Mouse (Mus musculus) kidney, embryonic 16.5 days (tissue): ENCODE results near the gene Cd72. TPM values are rescaled to one million over a fixed set of nuclear protein-coding genes. Genes with fewer than 3 reads are reported as not detected.
A peak's percentile ranks its signal among the peaks of the same experiment; 100 is the strongest.

Experiments
- ATAC-seq: fragments of 200-750 bp; cut with Nextera tagmentation; 2 replicates; pipeline ENCODE4 v1.8.0; 2017; ENCODE audit warnings: moderate TSS enrichment; ENCODE audit not compliant: low FRiP score, low TSS enrichment
- H3K27ac ChIP-seq: fragments of 300-500 bp; sonication (generic); 2 replicates; pipeline ENCODE4 v1.5.1; 2014; ENCODE audit warnings: low read length
- H3K27me3 ChIP-seq: fragments of 300-500 bp; sonication (generic); 2 replicates; pipeline ENCODE4 v1.6.1; 2014; ENCODE audit warnings: low read length, control low read depth, mixed read lengths; ENCODE audit not compliant: insufficient read depth
- H3K36me3 ChIP-seq: fragments of 300-500 bp; sonication (generic); 2 replicates; pipeline ENCODE4 v1.6.1; 2014; ENCODE audit warnings: low read length, control low read depth, mixed read lengths; ENCODE audit not compliant: insufficient read depth
- H3K4me1 ChIP-seq: fragments of 300-500 bp; sonication (generic); 2 replicates; pipeline ENCODE4 v1.6.1; 2014; ENCODE audit warnings: low read length, control low read depth, mixed read lengths; ENCODE audit not compliant: insufficient read depth
- H3K4me2 ChIP-seq: fragments of 300-500 bp; sonication (generic); replicated peaks from 2 replicates; pipeline ENCODE4 v1.6.1; 2014; ENCODE audit warnings: low read depth, low read length
- H3K4me3 ChIP-seq: fragments of 300-500 bp; sonication (generic); 2 replicates; pipeline ENCODE4 v1.5.1; 2014; ENCODE audit warnings: mild to moderate bottlenecking, low read length
- H3K9ac ChIP-seq: fragments of 300-500 bp; sonication (generic); replicated peaks from 2 replicates; pipeline ENCODE4 v1.6.1; 2014; ENCODE audit warnings: low read length
- H3K9me3 ChIP-seq: fragments of 300-500 bp; sonication (generic); 2 replicates; pipeline ENCODE4 v1.6.1; 2016; ENCODE audit warnings: low read length, control low read depth
- WGBS: fragments of 180-500 bp; shearing (Covaris S2); extraction: QIAGEN DNeasy Blood & Tissue Kit; methylation state at CpG from one replicate; pipeline ENCODE4 v1.1.7; 2014; 5-methylcytosine and 5-hydroxymethylcytosine counted together
- polyA plus RNA-seq: library from polyadenylated mRNA; unstranded; fragments of >200 nt; fragmentation: Nextera tagmentation; extraction: Ambion mirVana; gene quantifications from 2 replicates; pipeline ENCODE4 v1.2.1, GENCODE M21; 2015

The Cd72 gene
- polyA plus RNA-seq, 1 experiment from 2014 or later = 4.1 TPM

DNA sequence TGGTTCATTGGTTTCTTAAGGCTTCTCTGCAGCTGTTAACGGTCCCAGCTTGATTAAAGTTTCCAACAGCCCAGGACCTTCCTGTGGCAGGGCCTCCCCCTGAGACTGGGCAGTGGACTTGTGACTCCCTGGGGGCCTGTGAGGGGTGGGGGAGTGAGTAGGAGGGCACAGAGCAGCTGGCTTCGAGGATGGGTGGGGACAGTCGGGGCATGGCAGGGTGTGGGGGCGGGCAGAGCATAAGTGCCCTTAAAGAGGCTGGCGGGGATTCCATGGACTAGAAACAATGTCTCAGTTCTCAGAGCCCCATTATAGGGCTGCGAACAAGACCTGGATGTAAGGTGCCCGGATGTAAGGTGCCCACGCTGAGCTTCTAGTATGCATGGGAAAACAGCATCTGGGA lies 2.7 kb upstream of the Cd72 start:
- Histone ChIP-seq H3K36me3 (no peaks in the 10 kb centered on the region), H3K9ac (no peak overlapping the region), H3K4me2 (no peak overlapping the region), H3K4me1 (peaks cover 22% of the 10 kb centered on the region), H3K4me3 (no peak overlapping the region), H3K27ac (no peak overlapping the region), H3K27me3 (no peaks in the 10 kb centered on the region), H3K9me3 (no peaks in the 10 kb centered on the region)
- peak; percentile 50; the same call in 1 of the 2 replicates for ATAC-seq
- 19% methylated on average over 8 of the region's 8 CpGs for WGBS

DNA sequence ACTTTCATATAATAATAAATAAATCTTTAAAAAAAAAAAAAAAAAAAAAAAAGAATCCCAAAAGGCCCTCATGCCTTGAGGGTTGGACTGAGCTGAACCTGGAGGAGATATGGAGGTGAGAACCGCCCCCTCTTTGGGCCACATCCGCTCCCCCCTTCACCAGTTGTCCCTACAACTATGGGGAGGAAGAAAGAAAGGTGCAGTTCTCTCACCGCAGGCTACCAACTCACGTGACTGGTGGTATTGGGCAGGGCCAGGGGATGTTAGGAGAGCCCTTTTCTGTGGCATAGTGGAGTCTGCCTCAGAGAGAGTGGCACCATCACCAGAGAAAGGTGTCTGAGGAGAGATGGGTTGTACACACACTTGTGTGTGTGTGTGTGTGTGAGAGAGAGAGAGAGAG lies 2.0 kb upstream of the Cd72 start:
- H3K27me3 ChIP-seq = no peaks in the 10 kb centered on the region
- no peaks in the 10 kb centered on the region for H3K9me3 ChIP-seq
- no peak overlapping the region for H3K27ac ChIP-seq
- H3K4me3 ChIP-seq = no peak overlapping the region
- peaks cover 22% of the 10 kb centered on the region for H3K4me1 ChIP-seq
- 35% methylated on average over 4 of the region's 4 CpGs for WGBS
- no peak overlapping the region for H3K9ac ChIP-seq
- ATAC-seq = no peak
- no peaks in the 10 kb centered on the region for H3K36me3 ChIP-seq
- H3K4me2 ChIP-seq = no peak overlapping the region

DNA sequence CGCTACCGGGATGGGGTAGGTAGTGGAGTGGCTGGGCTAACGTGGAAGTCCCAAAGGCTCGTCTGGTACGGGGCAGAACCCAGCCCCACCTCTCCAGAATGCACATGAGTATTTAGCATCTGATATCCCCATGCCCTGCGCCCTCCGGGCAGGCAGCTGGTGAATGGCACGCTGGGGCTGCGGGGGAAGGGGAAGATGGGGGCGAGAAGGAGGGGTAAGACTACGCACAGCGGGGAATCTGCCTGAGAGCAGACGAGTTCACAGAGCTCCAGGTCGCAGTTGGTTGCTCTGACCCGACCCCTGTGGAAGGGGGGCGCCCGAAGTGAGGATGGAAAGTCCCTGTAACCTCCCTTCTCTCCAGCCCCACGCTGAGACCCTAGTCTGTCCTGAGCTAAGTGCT lies 1.0 kb downstream of the Cd72 start:
- 0 out of 2 replicates have a peak, but pooled peaks have one; percentile 9 for ATAC-seq

GRCm38 (mm10) chr4:43452315-43452714 lies 2.1 kb downstream of the Cd72 start:
- Histone ChIP-seq H3K27me3 (no peaks in the 10 kb centered on the region), H3K9me3 (no peaks in the 10 kb centered on the region), H3K4me1 (peaks cover 22% of the 10 kb centered on the region), H3K9ac (no peak overlapping the region), H3K36me3 (peaks cover 13% of the 10 kb centered on the region), H3K27ac (no peak overlapping the region), H3K4me2 (no peak overlapping the region), H3K4me3 (no peak overlapping the region)
- WGBS = 50% methylated on average over 11 of the region's 11 CpGs
- ATAC-seq = no peak

More for the DNA sequence above, 1.0 kb downstream of the Cd72 start:
- peak overlapping the region; percentile 49 for H3K4me2 ChIP-seq
- H3K36me3 ChIP-seq = peaks cover 2% of the 10 kb centered on the region; the same call in 1 of the 2 replicates
- H3K4me3 ChIP-seq = peak overlapping the region; percentile 27
- no peaks in the 10 kb centered on the region for H3K27me3 ChIP-seq
- 2% methylated on average over 17 of the region's 18 CpGs for WGBS
- H3K9ac ChIP-seq = peak overlapping the region; percentile 27
- no peak overlapping the region for H3K27ac ChIP-seq
- H3K9me3 ChIP-seq = no peaks in the 10 kb centered on the region
- peaks cover 22% of the 10 kb centered on the region for H3K4me1 ChIP-seq

- WGBS = 85% methylated on average over 3 of the region's 3 CpGs
Measured at GRCm38 (mm10) chr4:43448554-43448953, 5.9 kb downstream of the Cd72 start.

GRCm38 (mm10) chr4:43447251-43447650 lies 7.2 kb downstream of the Cd72 start:
- no peaks in the 10 kb centered on the region for H3K9me3 ChIP-seq
- peaks cover 12% of the 10 kb centered on the region for H3K4me1 ChIP-seq
- H3K4me2 ChIP-seq = no peak overlapping the region
- H3K4me3 ChIP-seq = no peak overlapping the region
- no peak overlapping the region for H3K9ac ChIP-seq
- peaks cover 37% of the 10 kb centered on the region for H3K36me3 ChIP-seq
- ATAC-seq = no peak
- WGBS = 89% methylated on average over 13 of the region's 13 CpGs
- H3K27ac ChIP-seq = no peak overlapping the region
- H3K27me3 ChIP-seq = no peaks in the 10 kb centered on the region

More at GRCm38 (mm10) chr4:43448554-43448953, 5.9 kb downstream of the Cd72 start:
- peaks cover 17% of the 10 kb centered on the region for H3K4me1 ChIP-seq
- no peak overlapping the region for H3K9ac ChIP-seq
- H3K4me2 ChIP-seq = no peak overlapping the region
- H3K27ac ChIP-seq = no peak overlapping the region
- H3K36me3 ChIP-seq = peaks cover 37% of the 10 kb centered on the region
- ATAC-seq = no peak
- H3K4me3 ChIP-seq = no peak overlapping the region
- no peaks in the 10 kb centered on the region for H3K9me3 ChIP-seq
- no peaks in the 10 kb centered on the region for H3K27me3 ChIP-seq

- Histone ChIP-seq H3K4me3 (peak overlapping the region; percentile 86), H3K27ac (peak overlapping the region; percentile 98), H3K36me3 (peaks cover 36% of the 10 kb centered on the region), H3K27me3 (no peaks in the 10 kb centered on the region), H3K9me3 (no peaks in the 10 kb centered on the region), H3K9ac (peak overlapping the region; percentile 98), H3K4me1 (peaks cover 12% of the 10 kb centered on the region), H3K4me2 (peak overlapping the region; percentile 96)
- ATAC-seq = peak; percentile 17; the same call in 1 of the 2 replicates
- WGBS = 1% methylated on average over 28 of the region's 28 CpGs
Measured at GRCm38 (mm10) chr4:43443511-43443910, 10.9 kb downstream of the Cd72 start.

DNA sequence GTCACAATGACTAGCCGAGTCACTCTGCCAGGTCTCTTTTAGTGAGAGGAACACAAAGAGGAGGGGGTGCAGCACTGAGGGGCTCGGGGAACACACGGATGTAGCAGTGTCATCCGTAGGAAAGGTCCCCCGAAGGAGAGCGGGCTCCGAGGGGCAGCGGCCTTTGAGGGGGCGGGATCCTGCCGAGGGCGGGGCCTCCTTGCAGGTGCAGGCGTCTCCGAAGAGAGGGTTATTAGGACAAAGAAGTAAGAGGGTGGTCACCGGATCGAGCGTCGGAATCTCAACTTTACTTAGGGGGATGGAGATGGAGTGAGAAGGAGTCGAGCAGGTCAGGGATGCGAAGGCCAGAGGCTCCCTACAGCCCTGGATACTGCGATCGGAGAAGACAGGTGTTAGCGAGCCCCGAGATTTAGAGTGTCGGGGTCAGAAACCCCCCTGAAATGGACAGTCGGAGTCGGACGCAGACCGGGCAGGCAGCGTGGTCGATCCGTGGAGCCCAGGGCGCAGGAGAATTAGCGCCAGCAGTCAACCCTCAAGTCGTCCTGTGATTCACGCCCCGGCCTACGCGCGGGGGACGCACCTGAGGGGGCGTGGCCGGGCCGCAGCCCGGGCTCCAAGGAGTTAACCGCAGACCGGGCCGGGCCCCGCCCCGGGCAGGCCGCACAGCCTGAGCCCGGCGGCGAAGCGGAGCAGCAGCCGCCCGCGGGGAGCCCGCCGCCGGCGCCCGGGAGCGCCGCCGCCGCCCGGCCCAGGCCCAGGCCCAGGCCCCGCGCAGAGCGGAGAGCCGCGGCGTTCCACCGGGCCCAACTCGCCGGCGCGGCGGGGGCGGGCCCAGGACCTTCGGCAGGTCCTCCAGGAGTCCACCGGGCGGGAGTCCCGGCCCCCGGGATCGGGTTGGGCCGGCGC lies 11.7 kb downstream of the Cd72 start:
- Histone ChIP-seq H3K9me3 (no peaks in the 10 kb centered on the region), H3K9ac (peak overlapping the region; percentile 98), H3K4me1 (peaks cover 12% of the 10 kb centered on the region), H3K4me3 (peak overlapping the region; percentile 86), H3K4me2 (peak overlapping the region; percentile 96), H3K27ac (peak overlapping the region; percentile 98), H3K36me3 (peaks cover 28% of the 10 kb centered on the region), H3K27me3 (no peaks in the 10 kb centered on the region)
- 0% methylated on average over 67 of the region's 88 CpGs for WGBS
- ATAC-seq = peak; percentile 75

- Histone ChIP-seq H3K4me3 (peak overlapping the region; percentile 86), H3K4me1 (peaks cover 12% of the 10 kb centered on the region), H3K36me3 (peaks cover 21% of the 10 kb centered on the region), H3K27me3 (no peaks in the 10 kb centered on the region), H3K27ac (peak overlapping the region; percentile 98), H3K4me2 (peak overlapping the region; percentile 96), H3K9me3 (no peaks in the 10 kb centered on the region), H3K9ac (peak overlapping the region; percentile 98)
- peak; percentile 93 for ATAC-seq
- under 1% methylated on average over 33 of the region's 33 CpGs for WGBS
Measured at GRCm38 (mm10) chr4:43442044-43442443, 12.4 kb downstream of the Cd72 start.

GRCm38 (mm10) chr4:43441639-43442038 lies 12.8 kb downstream of the Cd72 start, which contains the start of gene Tesk1:
Tesk1 (plus strand) TSS chr4:43441939.
- no peak for ATAC-seq
- Histone ChIP-seq H3K4me1 (peaks cover 12% of the 10 kb centered on the region), H3K9ac (peak within 1 kb of the TSS; percentile 98), H3K4me3 (peak within 1 kb of the TSS; percentile 86), H3K27ac (peak within 1 kb of the TSS; percentile 98), H3K36me3 (peaks cover 17% of the 10 kb centered on the region), H3K27me3 (no peaks in the 10 kb centered on the region), H3K4me2 (peak within 1 kb of the TSS; percentile 96), H3K9me3 (no peaks in the 10 kb centered on the region)
- WGBS = 27% methylated on average over 4 of the region's 4 CpGs
